Mouse (Mus musculus): ENCODE data around the gene Tmem269. TPM values are rescaled to one million over a fixed set of nuclear protein-coding genes. Genes with fewer than 3 reads are reported as not detected.
A peak's percentile ranks its signal among the peaks of the same experiment; 100 is the strongest.

Gene Tmem269
- polyA plus RNA-seq, 1 experiment = 0.06 TPM

DNA sequence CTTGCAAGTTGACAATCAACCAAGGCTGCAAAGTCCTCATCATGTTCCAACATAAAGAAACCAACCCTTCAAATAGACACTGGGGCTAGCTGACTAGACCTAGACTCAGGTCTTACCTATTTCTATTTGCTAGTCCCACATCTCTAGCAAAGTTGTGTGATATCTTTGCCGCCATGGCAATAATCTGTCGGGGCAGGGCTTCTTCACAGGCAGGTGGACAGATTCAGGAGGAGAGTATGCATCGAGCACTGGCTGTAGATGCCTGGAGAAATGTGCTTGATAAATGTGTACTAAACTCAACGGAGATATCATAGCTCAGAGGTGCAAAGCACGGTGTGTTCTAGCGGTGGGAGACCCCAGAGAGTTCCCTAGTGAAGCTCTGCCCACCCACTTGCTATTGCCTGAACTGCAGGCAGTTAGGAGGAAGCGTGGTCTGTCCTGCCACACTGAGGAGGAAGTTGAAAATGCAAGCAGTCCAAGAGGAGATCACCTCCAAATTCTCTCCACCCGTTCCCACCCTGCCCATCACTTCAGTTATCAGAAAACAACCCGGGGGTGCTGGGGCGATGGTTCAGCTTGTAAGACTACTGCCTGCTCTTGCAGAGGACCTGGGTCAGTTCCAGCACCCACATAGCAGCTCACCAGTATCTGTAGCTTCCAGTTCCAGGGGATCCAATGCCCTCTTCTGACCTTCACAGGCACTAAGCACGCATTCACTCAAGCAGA is 29.8 kb downstream of the Tmem269 start:
- no peak for DNase-seq (ENCODE audit: low read depth in 1 of 2, low spot score in 2 of 2)
- H3K4me3 ChIP-seq (ENCODE audit: extremely low read depth, insufficient read depth, insufficient read length) = 0 out of 2 replicates have a peak overlapping the region, but pooled peaks have one; percentile 12
- TF ChIP-seq CTCF (IDR thresholded peaks at IDR 0.05; ENCODE audit: extremely low read depth, insufficient read depth, insufficient read length, insufficient replicate concordance) = peak; percentile 42; the same call in 1 of the 2 replicates
- TF ChIP-seq POLR2A (IDR thresholded peaks at IDR 0.05; ENCODE audit: low read depth, low read length) = no peak
- no peaks in the 10 kb centered on the region for H3K36me3 ChIP-seq (ENCODE audit: control insufficient read depth, insufficient read depth, low read length)
- no peaks in the 10 kb centered on the region for H3K27me3 ChIP-seq (ENCODE audit: control insufficient read depth, insufficient read depth, low read length)
- WGBS = 33% methylated on average over 11 of the region's 11 CpGs
- H3K4me1 ChIP-seq (ENCODE audit: control insufficient read depth, insufficient read depth, insufficient read length) = peaks cover 6% of the 10 kb centered on the region
- no peak overlapping the region; the same call in 1 of the 2 replicates for H3K27ac ChIP-seq (ENCODE audit: insufficient read depth, low read length)

DNA sequence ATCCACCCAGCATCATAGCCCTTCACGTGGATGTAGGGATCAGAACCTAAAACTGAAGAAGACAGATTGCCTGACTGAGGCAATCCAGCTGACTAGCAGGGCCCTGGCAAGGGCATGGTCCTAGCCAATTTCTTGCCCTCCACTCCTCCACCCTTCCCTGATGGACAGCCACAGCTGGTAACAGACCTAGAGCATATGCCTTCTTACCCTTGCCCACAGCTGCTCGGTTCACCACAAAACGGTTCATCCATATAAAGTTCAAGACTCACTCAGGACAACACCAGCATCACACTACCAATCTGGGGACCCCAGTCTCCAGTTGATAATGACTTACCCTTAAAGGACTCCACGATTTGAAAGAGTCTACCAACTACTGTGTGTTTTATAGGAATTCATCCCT is 32.2 kb downstream of the Tmem269 start:
- no peak for TF ChIP-seq CTCF (IDR thresholded peaks at IDR 0.05; ENCODE audit: extremely low read depth, insufficient read depth, insufficient read length, insufficient replicate concordance)
- no peak for TF ChIP-seq POLR2A (IDR thresholded peaks at IDR 0.05; ENCODE audit: low read depth, low read length)
- Histone ChIP-seq H3K4me3 (ENCODE audit: extremely low read depth, insufficient read depth, insufficient read length) (no peak overlapping the region), H3K27me3 (ENCODE audit: control insufficient read depth, insufficient read depth, low read length) (no peaks in the 10 kb centered on the region), H3K27ac (ENCODE audit: insufficient read depth, low read length) (no peak overlapping the region), H3K36me3 (ENCODE audit: control insufficient read depth, insufficient read depth, low read length) (no peaks in the 10 kb centered on the region), H3K4me1 (ENCODE audit: control insufficient read depth, insufficient read depth, insufficient read length) (peaks cover 19% of the 10 kb centered on the region)
- DNase-seq (ENCODE audit: low read depth in 1 of 2, low spot score in 2 of 2) = no peak
- 84% methylated on average over 4 of the region's 4 CpGs for WGBS

DNA sequence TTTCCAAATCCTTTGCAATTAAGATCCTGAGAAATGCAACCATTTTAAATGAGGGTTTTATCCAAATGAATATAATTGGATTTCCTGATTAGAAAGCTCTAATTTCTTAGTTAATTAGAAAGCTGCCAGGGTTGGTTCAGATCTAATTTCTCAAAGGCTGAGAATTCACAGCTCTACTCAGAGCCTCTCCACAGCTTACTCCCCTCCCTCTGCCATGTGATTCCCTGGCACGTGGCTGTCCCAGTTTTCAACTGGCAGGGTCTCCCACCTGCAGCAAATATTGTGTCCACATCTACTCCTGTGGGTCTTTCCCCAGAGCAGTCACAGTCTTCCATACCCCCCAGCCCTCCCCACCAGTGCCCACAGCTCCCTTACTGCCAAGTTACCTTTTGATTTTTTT is 34.5 kb downstream of the Tmem269 start:
- DNase-seq (ENCODE audit: low read depth in 1 of 2, low spot score in 2 of 2) = no peak
- no peaks in the 10 kb centered on the region for H3K36me3 ChIP-seq (ENCODE audit: control insufficient read depth, insufficient read depth, low read length)
- H3K27me3 ChIP-seq (ENCODE audit: control insufficient read depth, insufficient read depth, low read length) = no peaks in the 10 kb centered on the region
- TF ChIP-seq POLR2A (IDR thresholded peaks at IDR 0.05; ENCODE audit: low read depth, low read length) = no peak
- TF ChIP-seq CTCF (IDR thresholded peaks at IDR 0.05; ENCODE audit: extremely low read depth, insufficient read depth, insufficient read length, insufficient replicate concordance) = no peak
- no peak overlapping the region for H3K27ac ChIP-seq (ENCODE audit: insufficient read depth, low read length)
- no peak overlapping the region for H3K4me3 ChIP-seq (ENCODE audit: extremely low read depth, insufficient read depth, insufficient read length)
- 46% methylated on average over 1 of the region's 1 CpGs for WGBS
- H3K4me1 ChIP-seq (ENCODE audit: control insufficient read depth, insufficient read depth, insufficient read length) = peaks cover 19% of the 10 kb centered on the region

DNA sequence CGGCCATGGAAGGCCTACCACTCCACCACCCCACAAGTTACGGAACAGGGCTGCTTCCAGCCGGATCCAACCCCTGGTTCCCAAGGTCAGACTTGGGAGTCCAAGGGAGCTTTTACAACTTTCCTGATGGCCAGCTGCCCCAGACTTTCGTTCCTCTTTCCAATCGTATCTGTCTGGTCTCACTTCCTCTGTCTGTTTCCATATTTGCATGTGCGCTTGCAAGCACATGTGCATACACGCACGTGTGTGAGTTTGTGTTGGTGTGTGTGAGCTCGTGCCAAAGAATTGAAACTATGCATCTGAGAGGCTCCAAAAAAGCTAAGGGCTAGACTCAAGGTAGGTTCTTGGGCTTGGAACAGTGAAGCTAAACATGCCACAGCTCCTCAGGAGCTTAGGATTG is 36.6 kb downstream of the Tmem269 start:
- Histone ChIP-seq H3K4me1 (ENCODE audit: control insufficient read depth, insufficient read depth, insufficient read length) (peaks cover 22% of the 10 kb centered on the region), H3K27ac (ENCODE audit: insufficient read depth, low read length) (0 out of 2 replicates have a peak overlapping the region, but pooled peaks have one; percentile 32), H3K27me3 (ENCODE audit: control insufficient read depth, insufficient read depth, low read length) (no peaks in the 10 kb centered on the region), H3K36me3 (ENCODE audit: control insufficient read depth, insufficient read depth, low read length) (no peaks in the 10 kb centered on the region), H3K4me3 (ENCODE audit: extremely low read depth, insufficient read depth, insufficient read length) (no peak overlapping the region)
- WGBS = 36% methylated on average over 9 of the region's 9 CpGs
- TF ChIP-seq CTCF (IDR thresholded peaks at IDR 0.05; ENCODE audit: extremely low read depth, insufficient read depth, insufficient read length, insufficient replicate concordance) = no peak
- TF ChIP-seq POLR2A (IDR thresholded peaks at IDR 0.05; ENCODE audit: low read depth, low read length) = no peak
- DNase-seq (ENCODE audit: low read depth in 1 of 2, low spot score in 2 of 2) = peak; percentile 40 to 69

DNA sequence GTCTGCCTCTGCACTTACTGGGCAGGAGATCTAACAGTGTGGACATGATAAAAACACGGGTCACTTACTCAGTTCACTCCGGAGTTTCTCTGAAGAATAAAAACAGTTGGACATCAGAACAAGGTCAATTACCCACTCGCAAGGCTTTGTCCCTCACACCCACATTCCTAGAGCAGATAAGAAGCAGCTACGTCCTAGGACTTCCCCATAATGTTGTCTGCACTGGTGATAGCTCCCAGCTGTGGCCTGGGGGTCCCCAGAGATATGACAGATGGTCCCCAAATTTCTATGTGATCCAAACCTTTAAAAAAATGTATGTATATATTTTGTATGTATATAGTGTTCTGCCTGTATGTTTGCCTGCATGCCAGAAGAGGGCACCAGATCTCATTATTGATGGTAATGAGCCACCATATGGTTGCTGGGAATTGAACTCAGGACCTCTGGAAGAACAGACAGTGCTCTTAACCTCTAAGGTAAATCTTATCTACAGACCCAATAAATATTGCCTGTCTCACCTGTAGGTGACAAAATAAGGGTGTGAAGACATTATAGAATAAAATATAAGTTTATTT is 37.8 kb downstream of the Tmem269 start:
- WGBS = 64% methylated on average over 4 of the region's 4 CpGs
- no peak for DNase-seq (ENCODE audit: low read depth in 1 of 2, low spot score in 2 of 2)
- Histone ChIP-seq H3K4me3 (ENCODE audit: extremely low read depth, insufficient read depth, insufficient read length) (no peak overlapping the region), H3K27ac (ENCODE audit: insufficient read depth, low read length) (no peak overlapping the region), H3K27me3 (ENCODE audit: control insufficient read depth, insufficient read depth, low read length) (no peaks in the 10 kb centered on the region), H3K4me1 (ENCODE audit: control insufficient read depth, insufficient read depth, insufficient read length) (peaks cover 22% of the 10 kb centered on the region), H3K36me3 (ENCODE audit: control insufficient read depth, insufficient read depth, low read length) (no peaks in the 10 kb centered on the region)
- TF ChIP-seq POLR2A (IDR thresholded peaks at IDR 0.05; ENCODE audit: low read depth, low read length) (no peak), CTCF (IDR thresholded peaks at IDR 0.05; ENCODE audit: extremely low read depth, insufficient read depth, insufficient read length, insufficient replicate concordance) (no peak)

DNA sequence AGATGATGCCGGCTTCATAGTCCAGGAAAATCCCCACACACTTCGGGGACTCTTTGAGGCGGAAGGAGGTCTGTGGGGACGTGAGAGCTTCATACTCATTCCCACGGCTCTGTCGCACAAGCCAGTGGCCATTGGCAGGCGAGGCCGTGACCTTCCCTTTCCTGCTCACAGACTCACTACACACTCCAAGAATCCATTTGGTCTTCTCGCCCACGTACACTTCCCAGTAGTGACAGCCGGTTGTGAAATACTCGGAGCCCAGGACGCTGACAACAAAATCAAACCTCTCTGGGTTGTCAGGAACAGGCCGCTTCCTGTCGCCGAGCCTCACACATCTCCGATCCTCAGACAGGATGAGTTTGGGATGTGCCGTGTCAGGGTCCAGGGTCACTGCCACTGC is 39.7 kb downstream of the Tmem269 start:
- Histone ChIP-seq H3K36me3 (ENCODE audit: control insufficient read depth, insufficient read depth, low read length) (no peaks in the 10 kb centered on the region), H3K27me3 (ENCODE audit: control insufficient read depth, insufficient read depth, low read length) (no peaks in the 10 kb centered on the region), H3K27ac (ENCODE audit: insufficient read depth, low read length) (peak overlapping the region; percentile 24; the same call in 1 of the 2 replicates), H3K4me1 (ENCODE audit: control insufficient read depth, insufficient read depth, insufficient read length) (peaks cover 18% of the 10 kb centered on the region), H3K4me3 (ENCODE audit: extremely low read depth, insufficient read depth, insufficient read length) (no peak overlapping the region)
- WGBS = 88% methylated on average over 18 of the region's 18 CpGs
- DNase-seq (ENCODE audit: low read depth in 1 of 2, low spot score in 2 of 2) = no peak
- TF ChIP-seq POLR2A (IDR thresholded peaks at IDR 0.05; ENCODE audit: low read depth, low read length) (no peak), CTCF (IDR thresholded peaks at IDR 0.05; ENCODE audit: extremely low read depth, insufficient read depth, insufficient read length, insufficient replicate concordance) (no peak)

DNA sequence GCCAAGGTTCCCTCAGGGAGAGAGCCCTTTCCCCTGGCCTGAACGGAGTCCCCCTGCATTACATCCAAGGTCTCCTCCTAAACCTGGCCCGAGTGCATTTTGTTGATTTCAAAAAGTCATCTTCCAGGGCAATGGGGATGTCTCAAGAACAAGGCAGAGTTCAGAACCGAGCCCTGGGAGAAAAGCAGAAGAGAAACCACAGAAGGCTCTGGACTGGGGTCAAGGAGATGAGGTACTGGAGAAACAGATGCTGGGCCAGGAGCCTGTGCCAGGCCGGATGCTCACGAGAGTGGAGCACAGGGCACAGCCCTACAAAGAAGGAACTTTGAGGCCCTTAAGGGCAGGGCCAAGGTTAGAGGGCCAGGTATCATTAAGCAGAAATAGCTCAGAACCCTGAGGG is 40.3 kb downstream of the Tmem269 start:
- TF ChIP-seq POLR2A (IDR thresholded peaks at IDR 0.05; ENCODE audit: low read depth, low read length) = no peak
- TF ChIP-seq CTCF (IDR thresholded peaks at IDR 0.05; ENCODE audit: extremely low read depth, insufficient read depth, insufficient read length, insufficient replicate concordance) = no peak
- no peak overlapping the region for H3K4me3 ChIP-seq (ENCODE audit: extremely low read depth, insufficient read depth, insufficient read length)
- WGBS = 68% methylated on average over 5 of the region's 5 CpGs
- H3K27me3 ChIP-seq (ENCODE audit: control insufficient read depth, insufficient read depth, low read length) = no peaks in the 10 kb centered on the region
- H3K36me3 ChIP-seq (ENCODE audit: control insufficient read depth, insufficient read depth, low read length) = no peaks in the 10 kb centered on the region
- DNase-seq (ENCODE audit: low read depth in 1 of 2, low spot score in 2 of 2) = no peak
- H3K4me1 ChIP-seq (ENCODE audit: control insufficient read depth, insufficient read depth, insufficient read length) = peaks cover 21% of the 10 kb centered on the region
- H3K27ac ChIP-seq (ENCODE audit: insufficient read depth, low read length) = no peak overlapping the region
